Mouse (Mus musculus) layer of hippocampus, adult 18-20 months (tissue): Measurements from ENCODE around the gene Atg101. TPM values are rescaled to one million over a fixed set of nuclear protein-coding genes. Genes with fewer than 3 reads are reported as not detected.
"Not testable (repeated sequence)": the region's sequence is repeated elsewhere in the genome, so short reads cannot be mapped to it uniquely, and the experiment has no call there.

Experiments
- DNase-seq, 2 experiments: peaks; one replicate each; pipeline ENCODE4 v3.0.0; 2022; ENCODE audit warnings: low spot score in 2 of 2
- total RNA-seq, 2 experiments: library from RNA; stranded (reverse); gene quantifications; 2 replicates each; pipeline ENCODE4 v1.2.3; 2021

The Atg101 gene
- total RNA-seq, 2 experiments from 2014 or later, result 53.2 to 57.5 TPM

- peak; percentile 45 to 74 for DNase-seq
These were observed 27.2 kb downstream of the Atg101 start for GRCm38 (mm10) chr15:101311087-101311770.

- DNase-seq, result no peak
These were observed 27.9 kb downstream of the Atg101 start for GRCm38 (mm10) chr15:101312006-101312405.

- no peak for DNase-seq
These were observed 31.3 kb downstream of the Atg101 start for GRCm38 (mm10) chr15:101315378-101315777.

- peak; percentile 89 to 97 for DNase-seq
These were observed 31.8 kb downstream of the Atg101 start for GRCm38 (mm10) chr15:101315832-101316231.

GRCm38 (mm10) chr15:101316279-101316912 lies 32.3 kb downstream of the Atg101 start:
- DNase-seq, result no peak

GRCm38 (mm10) chr15:101316913-101317813 lies 33.1 kb downstream of the Atg101 start:
- DNase-seq, result no peak

GRCm38 (mm10) chr15:101317814-101318500 lies 33.9 kb downstream of the Atg101 start:
- DNase-seq, result no peak

- DNase-seq, result no peak
These were observed 35.1 kb downstream of the Atg101 start for GRCm38 (mm10) chr15:101318889-101319765.

- DNase-seq, result no peak
These were observed 36.0 kb downstream of the Atg101 start for GRCm38 (mm10) chr15:101320010-101320617.

GRCm38 (mm10) chr15:101320618-101321041 lies 36.6 kb downstream of the Atg101 start:
- no peak for DNase-seq

GRCm38 (mm10) chr15:101321126-101321525 lies 37.1 kb downstream of the Atg101 start:
- DNase-seq, result no peak

GRCm38 (mm10) chr15:101322106-101322505 lies 38.0 kb downstream of the Atg101 start:
- DNase-seq, result no peak

- DNase-seq, result no peak
These were observed 38.6 kb downstream of the Atg101 start for GRCm38 (mm10) chr15:101322640-101323039.

GRCm38 (mm10) chr15:101323511-101323910 lies 39.4 kb downstream of the Atg101 start:
- DNase-seq, result no peak

- DNase-seq, result not testable (repeated sequence)
These were observed 40.3 kb downstream of the Atg101 start for GRCm38 (mm10) chr15:101324409-101324808.

GRCm38 (mm10) chr15:101325991-101326534 lies 42.0 kb downstream of the Atg101 start:
- no peak for DNase-seq

- DNase-seq, result peak; percentile 72 to 85
These were observed 43.2 kb downstream of the Atg101 start for GRCm38 (mm10) chr15:101327282-101327681.

- DNase-seq, result no peak
These were observed 44.9 kb downstream of the Atg101 start for GRCm38 (mm10) chr15:101328876-101329563.

- no peak for DNase-seq
These were observed 45.5 kb downstream of the Atg101 start for GRCm38 (mm10) chr15:101329564-101329892.
